12 mouse cellular contexts compared by ENCODE assay signal in genomic region chr5:119370481-119370880, GRCm38 (mm10).
DNase-seq lines count a peak whose midpoint lies in the region; ATAC-seq lines count a peak whose summit lies in the region.
"Had no signal": no experiment of that assay in that cellular context is flagged by ENCODE, and none has a peak within 500 bp of the region (broad histone marks: within the 10 kb centered on the region; RNA-seq: fewer than 3 reads in every experiment).

No protein-coding gene starts in this region.

- DNase-seq in kidney, postnatal 10 days = peak; percentile 13
- no peak for DNase-seq in kidney, adult 8-10 months
- no peak for DNase-seq in forebrain, embryonic 11.5 days (ENCODE audit: low spot score)
- no peak for DNase-seq in spleen, adult 12 weeks (ENCODE audit: low spot score)
- no peak for DNase-seq in adipocyte (ENCODE audit: low spot score)
- DNase-seq in urinary bladder, adult 2 months (ENCODE audit: low spot score) = no peak
- DNase-seq: thymus, postnatal 14 days had no signal

- H3K9ac ChIP-seq in forebrain, embryonic 11.5 days (ENCODE audit: low read length) = no peak overlapping the region
- H3K9ac ChIP-seq in hindbrain, embryonic 16.5 days (ENCODE audit: low read depth, low read length) = no peak overlapping the region
- H3K9ac ChIP-seq in midbrain, embryonic 16.5 days (ENCODE audit: low read depth, low read length) = no peak overlapping the region
- H3K9ac ChIP-seq: liver, embryonic 15.5 days had no signal

- no peaks in the 10 kb centered on the region for H3K4me1 ChIP-seq in forebrain, embryonic 11.5 days (replicated peaks; ENCODE audit: control insufficient read depth, insufficient read depth, low read length)
- H3K4me1 ChIP-seq in hindbrain, embryonic 16.5 days (ENCODE audit: control insufficient read depth, insufficient read depth, low read depth, low read length) = peaks cover 4% of the 10 kb centered on the region
- peaks cover 8% of the 10 kb centered on the region; the same call in 1 of the 2 replicates for H3K4me1 ChIP-seq in midbrain, embryonic 16.5 days (ENCODE audit: control insufficient read depth, insufficient read depth, low read length)
- H3K4me1 ChIP-seq: liver, embryonic 15.5 days had no signal

- no peak overlapping the region for H3K27ac ChIP-seq in forebrain, embryonic 11.5 days (ENCODE audit: low read depth, low read length)
- no peak overlapping the region for H3K27ac ChIP-seq in hindbrain, embryonic 16.5 days (ENCODE audit: low read depth, low read length)
- H3K27ac ChIP-seq in midbrain, embryonic 16.5 days (ENCODE audit: low read length) = no peak overlapping the region
- H3K27ac ChIP-seq: liver, embryonic 15.5 days had no signal

- no peaks in the 10 kb centered on the region for H3K36me3 ChIP-seq in forebrain, embryonic 11.5 days (ENCODE audit: control insufficient read depth, insufficient read depth, low read length)
- no peaks in the 10 kb centered on the region for H3K36me3 ChIP-seq in hindbrain, embryonic 16.5 days (ENCODE audit: control insufficient read depth, insufficient read depth, low read length)
- H3K36me3 ChIP-seq in midbrain, embryonic 16.5 days (ENCODE audit: control insufficient read depth, insufficient read depth, low read length) = no peaks in the 10 kb centered on the region
- H3K36me3 ChIP-seq: liver, embryonic 15.5 days had no signal

- peak overlapping the region; percentile 0; the same call in 1 of the 2 replicates for H3K4me3 ChIP-seq in forebrain, embryonic 11.5 days (ENCODE audit: low read depth, low read length)
- H3K4me3 ChIP-seq in hindbrain, embryonic 16.5 days (ENCODE audit: low read length) = no peak overlapping the region
- 0 out of 2 replicates have a peak overlapping the region, but pooled peaks have one; percentile 12 for H3K4me3 ChIP-seq in midbrain, embryonic 16.5 days (ENCODE audit: low read depth, low read length)
- H3K4me3 ChIP-seq: liver, embryonic 15.5 days; myocyte had no signal

- H3K9me3 ChIP-seq in forebrain, embryonic 11.5 days (ENCODE audit: control insufficient read depth, low read length) = no peaks in the 10 kb centered on the region
- no peaks in the 10 kb centered on the region for H3K9me3 ChIP-seq in hindbrain, embryonic 16.5 days (ENCODE audit: control insufficient read depth, low read length)
- no peaks in the 10 kb centered on the region for H3K9me3 ChIP-seq in midbrain, embryonic 16.5 days (replicated peaks; ENCODE audit: control insufficient read depth, low read length, poor library complexity, severe bottlenecking)
- H3K9me3 ChIP-seq: liver, embryonic 15.5 days had no signal

- WGBS in forebrain, embryonic 11.5 days = 20% methylated on average over 12 of the region's 12 CpGs
- WGBS in hindbrain, embryonic 16.5 days = 47% methylated on average over 12 of the region's 12 CpGs
- WGBS in midbrain, embryonic 16.5 days = 22% methylated on average over 12 of the region's 12 CpGs

- ATAC-seq in forebrain, embryonic 11.5 days (replicated peaks; ENCODE audit: low FRiP score) = no peak
- no peak for ATAC-seq in hindbrain, embryonic 16.5 days
- ATAC-seq in midbrain, embryonic 16.5 days = no peak

- H3K4me2 ChIP-seq in forebrain, embryonic 11.5 days (ENCODE audit: low read depth, low read length, severe bottlenecking) = peak overlapping the region; percentile 21
- H3K4me2 ChIP-seq in hindbrain, embryonic 16.5 days (ENCODE audit: low read length) = peak overlapping the region; percentile 32
- peak overlapping the region; percentile 36 for H3K4me2 ChIP-seq in midbrain, embryonic 16.5 days (ENCODE audit: low read length)
- H3K4me2 ChIP-seq: liver, embryonic 15.5 days had no signal

- peaks cover 2% of the 10 kb centered on the region; the same call in 1 of the 2 replicates for H3K27me3 ChIP-seq in forebrain, embryonic 11.5 days (ENCODE audit: control insufficient read depth, insufficient read depth, low read length)
- H3K27me3 ChIP-seq in hindbrain, embryonic 16.5 days (replicated peaks; ENCODE audit: control insufficient read depth, insufficient read depth, low read length) = no peaks in the 10 kb centered on the region
- peaks cover 8% of the 10 kb centered on the region for H3K27me3 ChIP-seq in midbrain, embryonic 16.5 days (ENCODE audit: control insufficient read depth, insufficient read depth, low read depth, low read length)
- H3K27me3 ChIP-seq: CH12.LX; liver, embryonic 15.5 days had no signal
